Comparison of ENCODE assay signal across 28 mouse cellular contexts in the genomic region with DNA sequence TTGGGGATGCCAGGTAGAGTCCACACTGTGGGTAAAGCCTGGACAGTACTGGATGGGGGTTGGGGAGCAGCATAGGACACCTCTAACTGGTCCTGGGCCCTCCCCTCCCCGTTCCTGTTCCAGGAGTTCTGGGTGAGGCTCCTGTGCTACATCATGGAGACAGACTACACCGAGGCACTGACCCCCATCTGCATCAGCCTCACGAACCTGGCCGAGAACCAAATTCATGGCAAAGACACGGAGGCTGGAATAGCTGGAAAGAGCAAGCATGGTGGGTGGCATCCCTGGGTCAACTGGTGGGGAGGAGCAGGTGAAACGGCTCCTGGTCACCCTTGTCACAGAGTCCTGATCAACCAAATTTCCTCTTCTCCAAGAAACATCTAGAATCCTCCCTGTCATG. TPM values are rescaled to one million over a fixed set of nuclear protein-coding genes. Genes with fewer than 3 reads are reported as not detected.
DNase-seq lines count a peak whose midpoint lies in the region; ATAC-seq and TF ChIP-seq lines count a peak whose summit lies in the region.
"Had no signal": no experiment of that assay in that cellular context is flagged by ENCODE, and none has a peak within 500 bp of the region (broad histone marks: within the 10 kb centered on the region; RNA-seq: fewer than 3 reads in every experiment).

No protein-coding gene starts in this region.

- peak; percentile 12; the same call in 1 of the 2 replicates for ATAC-seq in embryonic facial prominence, embryonic 11.5 days (replicated peaks; ENCODE audit: insufficient number of reproducible peaks, low FRiP score, low TSS enrichment, low read depth)
- peak; percentile 15; the same call in 1 of the 2 replicates for ATAC-seq in hindbrain, embryonic 12.5 days (ENCODE audit: low FRiP score)
- ATAC-seq in hindbrain, embryonic 14.5 days (ENCODE audit: low FRiP score) = no peak; the same call in 1 of the 2 replicates
- no peak for ATAC-seq in lung, postnatal 0 days
- ATAC-seq in stomach, embryonic 16.5 days (ENCODE audit: insufficient read depth, low FRiP score) = peak; percentile 7; the same call in 1 of the 2 replicates
- ATAC-seq: intestine, embryonic 16.5 days had no signal

- H3K9me3 ChIP-seq in embryonic facial prominence, embryonic 11.5 days (replicated peaks; ENCODE audit: control insufficient read depth, low read length) = peaks cover 88% of the 10 kb centered on the region
- peaks cover 95% of the 10 kb centered on the region for H3K9me3 ChIP-seq in embryonic facial prominence, embryonic 10.5 days
- peaks cover 93% of the 10 kb centered on the region for H3K9me3 ChIP-seq in hindbrain, embryonic 12.5 days (replicated peaks)
- peaks cover 99% of the 10 kb centered on the region for H3K9me3 ChIP-seq in hindbrain, embryonic 14.5 days (ENCODE audit: control insufficient read depth, low read length)
- peaks cover 56% of the 10 kb centered on the region for H3K9me3 ChIP-seq in lung, postnatal 0 days (ENCODE audit: low read length)
- peaks cover 66% of the 10 kb centered on the region for H3K9me3 ChIP-seq in stomach, embryonic 16.5 days (replicated peaks; ENCODE audit: control insufficient read depth, low read length)

- H3K4me2 ChIP-seq in embryonic facial prominence, embryonic 11.5 days (ENCODE audit: low read depth, low read length) = no peak overlapping the region
- H3K4me2 ChIP-seq in hindbrain, embryonic 12.5 days (replicated peaks) = no peak overlapping the region
- no peak overlapping the region for H3K4me2 ChIP-seq in hindbrain, embryonic 14.5 days (replicated peaks)
- no peak overlapping the region for H3K4me2 ChIP-seq in lung, postnatal 0 days (replicated peaks; ENCODE audit: low read depth, low read length)
- H3K4me2 ChIP-seq in stomach, embryonic 16.5 days (ENCODE audit: low read depth, low read length) = no peak overlapping the region
- H3K4me2 ChIP-seq: embryonic facial prominence, embryonic 15.5 days; hindbrain, embryonic 15.5 days; kidney, embryonic 15.5 days; limb, embryonic 12.5 days; liver, embryonic 11.5 days; lung, embryonic 14.5 days; midbrain, embryonic 11.5 days had no signal

- no peak for DNase-seq in embryonic facial prominence, embryonic 11.5 days (ENCODE audit: low spot score)
- no peak for DNase-seq in embryonic facial prominence, embryonic 10.5 days (ENCODE audit: low spot score)
- DNase-seq in hindbrain, embryonic 14.5 days (ENCODE audit: low spot score) = no peak
- peak; percentile 27 for DNase-seq in lung, postnatal 0 days (ENCODE audit: low spot score)
- no peak for DNase-seq in lung, postnatal 25 days (ENCODE audit: low spot score)
- DNase-seq: adrenal gland, postnatal 10 days; cerebellum, adult 2 months; cerebellum, postnatal 25 days; gastrocnemius, postnatal 25 days; heart, adult 2 months; heart, postnatal 10 days; kidney, postnatal 36 days; layer of hippocampus, postnatal 36 days; lung, embryonic 14.5 days; right cerebral cortex, postnatal 14 days; thymus, adult 18-20 months; thymus, postnatal 36 days had no signal

- TF ChIP-seq CTCF in lung, postnatal 0 days (IDR thresholded peaks at IDR 0.05) = no peak

- H3K9ac ChIP-seq in embryonic facial prominence, embryonic 11.5 days (replicated peaks; ENCODE audit: low read length) = no peak overlapping the region
- H3K9ac ChIP-seq in hindbrain, embryonic 12.5 days = no peak overlapping the region
- H3K9ac ChIP-seq in hindbrain, embryonic 14.5 days = no peak overlapping the region
- H3K9ac ChIP-seq in lung, postnatal 0 days (replicated peaks; ENCODE audit: low read depth) = no peak overlapping the region
- H3K9ac ChIP-seq in stomach, embryonic 16.5 days (ENCODE audit: low read length) = no peak overlapping the region
- H3K9ac ChIP-seq: embryonic facial prominence, embryonic 15.5 days; hindbrain, embryonic 15.5 days; kidney, embryonic 15.5 days; limb, embryonic 12.5 days; lung, embryonic 14.5 days had no signal

- no peak for TF ChIP-seq EP300 in lung, postnatal 0 days (IDR thresholded peaks at IDR 0.05)

- H3K36me3 ChIP-seq in embryonic facial prominence, embryonic 11.5 days (replicated peaks; ENCODE audit: control insufficient read depth, insufficient read depth, low read depth, low read length) = no peaks in the 10 kb centered on the region
- no peaks in the 10 kb centered on the region for H3K36me3 ChIP-seq in embryonic facial prominence, embryonic 10.5 days (replicated peaks)
- H3K36me3 ChIP-seq in hindbrain, embryonic 12.5 days = no peaks in the 10 kb centered on the region
- no peaks in the 10 kb centered on the region for H3K36me3 ChIP-seq in hindbrain, embryonic 14.5 days (replicated peaks; ENCODE audit: control insufficient read depth, insufficient read depth)
- no peaks in the 10 kb centered on the region for H3K36me3 ChIP-seq in lung, postnatal 0 days (ENCODE audit: insufficient read depth, low read length)
- no peaks in the 10 kb centered on the region for H3K36me3 ChIP-seq in stomach, embryonic 16.5 days (ENCODE audit: control insufficient read depth, insufficient read depth, low read length)
- H3K36me3 ChIP-seq: embryonic facial prominence, embryonic 15.5 days; hindbrain, embryonic 15.5 days; kidney, embryonic 15.5 days; limb, embryonic 12.5 days had no signal

- no peaks in the 10 kb centered on the region for H3K4me1 ChIP-seq in embryonic facial prominence, embryonic 11.5 days (ENCODE audit: control insufficient read depth, insufficient read depth, low read length)
- H3K4me1 ChIP-seq in embryonic facial prominence, embryonic 10.5 days = no peaks in the 10 kb centered on the region
- no peaks in the 10 kb centered on the region for H3K4me1 ChIP-seq in hindbrain, embryonic 12.5 days
- no peaks in the 10 kb centered on the region for H3K4me1 ChIP-seq in hindbrain, embryonic 14.5 days (replicated peaks; ENCODE audit: control insufficient read depth, insufficient read depth, low read length)
- no peaks in the 10 kb centered on the region for H3K4me1 ChIP-seq in lung, postnatal 0 days (ENCODE audit: insufficient read depth, low read depth, low read length)
- no peaks in the 10 kb centered on the region for H3K4me1 ChIP-seq in stomach, embryonic 16.5 days (ENCODE audit: control insufficient read depth, insufficient read depth, low read length)
- H3K4me1 ChIP-seq: embryonic facial prominence, embryonic 15.5 days; hindbrain, embryonic 15.5 days; kidney, embryonic 15.5 days; limb, embryonic 12.5 days had no signal

- H3K4me3 ChIP-seq in embryonic facial prominence, embryonic 11.5 days (ENCODE audit: low read depth, low read length) = no peak overlapping the region
- no peak overlapping the region for H3K4me3 ChIP-seq in embryonic facial prominence, embryonic 10.5 days
- no peak overlapping the region for H3K4me3 ChIP-seq in hindbrain, embryonic 12.5 days
- H3K4me3 ChIP-seq in hindbrain, embryonic 14.5 days (replicated peaks; ENCODE audit: low read length) = no peak overlapping the region
- H3K4me3 ChIP-seq in lung, postnatal 0 days (ENCODE audit: low read depth, low read length) = no peak overlapping the region
- H3K4me3 ChIP-seq in stomach, embryonic 16.5 days (replicated peaks; ENCODE audit: low read length) = no peak overlapping the region
- H3K4me3 ChIP-seq: embryonic facial prominence, embryonic 15.5 days; heart, adult 2 months; hindbrain, embryonic 15.5 days; kidney, embryonic 15.5 days; limb, embryonic 12.5 days had no signal

- 79% methylated on average over 6 of the region's 6 CpGs for WGBS in embryonic facial prominence, embryonic 11.5 days
- 81% methylated on average over 6 of the region's 6 CpGs for WGBS in embryonic facial prominence, embryonic 10.5 days
- WGBS in hindbrain, embryonic 12.5 days = 80% methylated on average over 6 of the region's 6 CpGs
- 78% methylated on average over 6 of the region's 6 CpGs for WGBS in hindbrain, embryonic 14.5 days
- WGBS in lung, postnatal 0 days = 73% methylated on average over 6 of the region's 6 CpGs
- 74% methylated on average over 6 of the region's 6 CpGs for WGBS in stomach, embryonic 16.5 days

- no peaks in the 10 kb centered on the region for H3K27me3 ChIP-seq in embryonic facial prominence, embryonic 11.5 days (ENCODE audit: control insufficient read depth, insufficient read depth, low read length)
- no peaks in the 10 kb centered on the region for H3K27me3 ChIP-seq in embryonic facial prominence, embryonic 10.5 days (replicated peaks; ENCODE audit: low read depth, poor library complexity, severe bottlenecking)
- no peaks in the 10 kb centered on the region for H3K27me3 ChIP-seq in hindbrain, embryonic 12.5 days
- H3K27me3 ChIP-seq in hindbrain, embryonic 14.5 days (ENCODE audit: control insufficient read depth, insufficient read depth, low read length) = no peaks in the 10 kb centered on the region
- H3K27me3 ChIP-seq in lung, postnatal 0 days (replicated peaks; ENCODE audit: insufficient read depth, low read length) = no peaks in the 10 kb centered on the region
- no peaks in the 10 kb centered on the region for H3K27me3 ChIP-seq in stomach, embryonic 16.5 days (ENCODE audit: control insufficient read depth, insufficient read depth, low read length)
- H3K27me3 ChIP-seq: embryonic facial prominence, embryonic 15.5 days; hindbrain, embryonic 15.5 days; kidney, embryonic 15.5 days; limb, embryonic 12.5 days had no signal

- H3K27ac ChIP-seq in embryonic facial prominence, embryonic 11.5 days (replicated peaks; ENCODE audit: low read depth, low read length) = no peak overlapping the region
- no peak overlapping the region for H3K27ac ChIP-seq in embryonic facial prominence, embryonic 10.5 days (replicated peaks)
- H3K27ac ChIP-seq in hindbrain, embryonic 12.5 days = no peak overlapping the region
- H3K27ac ChIP-seq in hindbrain, embryonic 14.5 days = no peak overlapping the region
- H3K27ac ChIP-seq in lung, postnatal 0 days (ENCODE audit: low read length) = no peak overlapping the region
- no peak overlapping the region for H3K27ac ChIP-seq in stomach, embryonic 16.5 days (ENCODE audit: low read length)
- H3K27ac ChIP-seq: embryonic facial prominence, embryonic 15.5 days; heart, adult 2 months; hindbrain, embryonic 15.5 days; kidney, embryonic 15.5 days; limb, embryonic 12.5 days; macrophage had no signal

RNA-seq across cellular contexts. Expression of gene Mroh2a, which starts 12.0 kb away (rescaled TPM):
- polyA plus RNA-seq in embryonic facial prominence, embryonic 11.5 days (2014; fragmentation: Nextera tagmentation; extraction: Ambion mirVana) = 1.00 and 1.7 TPM in 2 replicates
- 1.0 and 1.1 TPM in 2 replicates for polyA plus RNA-seq in embryonic facial prominence, embryonic 10.5 days (2016; fragmentation: Nextera tagmentation; extraction: Ambion mirVana)
- polyA plus RNA-seq in hindbrain, embryonic 12.5 days (2016; fragmentation: Nextera tagmentation; extraction: Ambion mirVana) = 1.0 and 1.3 TPM in 2 replicates
- 1.1 and 2.0 TPM in 2 replicates for polyA plus RNA-seq in hindbrain, embryonic 14.5 days (2014; fragmentation: Nextera tagmentation; extraction: Ambion mirVana)
- 0.15 and 0.43 TPM in 2 replicates for polyA plus RNA-seq in lung, postnatal 0 days (2015; fragmentation: Nextera tagmentation; extraction: Ambion mirVana)
- polyA plus RNA-seq in stomach, embryonic 16.5 days (2015; fragmentation: Nextera tagmentation; extraction: Ambion mirVana) = 1.6 and 1.7 TPM in 2 replicates

RNA-seq across cellular contexts. Expression of gene Ugt1a1, which starts 27.0 kb away (rescaled TPM):
- polyA plus RNA-seq in embryonic facial prominence, embryonic 11.5 days (2014; fragmentation: Nextera tagmentation; extraction: Ambion mirVana) = not detected in 2 replicates
- polyA plus RNA-seq in embryonic facial prominence, embryonic 10.5 days (2016; fragmentation: Nextera tagmentation; extraction: Ambion mirVana) = not detected in 2 replicates
- polyA plus RNA-seq in hindbrain, embryonic 12.5 days (2016; fragmentation: Nextera tagmentation; extraction: Ambion mirVana) = not detected in 2 replicates
- polyA plus RNA-seq in hindbrain, embryonic 14.5 days (2014; fragmentation: Nextera tagmentation; extraction: Ambion mirVana) = not detected in 2 replicates
- 0.21 and 0.26 TPM in 2 replicates for polyA plus RNA-seq in lung, postnatal 0 days (2015; fragmentation: Nextera tagmentation; extraction: Ambion mirVana)
- 13.6 and 14.1 TPM in 2 replicates for polyA plus RNA-seq in stomach, embryonic 16.5 days (2015; fragmentation: Nextera tagmentation; extraction: Ambion mirVana)
- polyA plus RNA-seq: cerebellum, adult 2 months; heart, adult 2 months; hindbrain, embryonic 15.5 days; limb, embryonic 12.5 days; liver, embryonic 11.5 days; lung, embryonic 14.5 days; macrophage; midbrain, embryonic 11.5 days; neural tube, embryonic 11.5 days had no signal

RNA-seq across cellular contexts. Expression of gene Dnajb3, which starts 33.2 kb away (rescaled TPM):
- 12.0 and 16.3 TPM in 2 replicates for polyA plus RNA-seq in embryonic facial prominence, embryonic 11.5 days (2014; fragmentation: Nextera tagmentation; extraction: Ambion mirVana)
- polyA plus RNA-seq in embryonic facial prominence, embryonic 10.5 days (2016; fragmentation: Nextera tagmentation; extraction: Ambion mirVana) = 10.6 and 12.2 TPM in 2 replicates
- 14.1 and 19.0 TPM in 2 replicates for polyA plus RNA-seq in hindbrain, embryonic 12.5 days (2016; fragmentation: Nextera tagmentation; extraction: Ambion mirVana)
- 11.9 and 16.5 TPM in 2 replicates for polyA plus RNA-seq in hindbrain, embryonic 14.5 days (2014; fragmentation: Nextera tagmentation; extraction: Ambion mirVana)
- 2.7 and 3.8 TPM in 2 replicates for polyA plus RNA-seq in lung, postnatal 0 days (2015; fragmentation: Nextera tagmentation; extraction: Ambion mirVana)
- 6.6 and 7.6 TPM in 2 replicates for polyA plus RNA-seq in stomach, embryonic 16.5 days (2015; fragmentation: Nextera tagmentation; extraction: Ambion mirVana)
- polyA plus RNA-seq: macrophage had no signal

RNA-seq across cellular contexts. Expression of gene Ugt1a2, which starts 38.4 kb away (rescaled TPM):
- polyA plus RNA-seq in embryonic facial prominence, embryonic 11.5 days (2014; fragmentation: Nextera tagmentation; extraction: Ambion mirVana) = not detected in 2 replicates
- polyA plus RNA-seq in embryonic facial prominence, embryonic 10.5 days (2016; fragmentation: Nextera tagmentation; extraction: Ambion mirVana) = not detected in 2 replicates
- 0.10 and 0.12 TPM in 2 replicates for polyA plus RNA-seq in hindbrain, embryonic 12.5 days (2016; fragmentation: Nextera tagmentation; extraction: Ambion mirVana)
- not detected in 2 replicates for polyA plus RNA-seq in hindbrain, embryonic 14.5 days (2014; fragmentation: Nextera tagmentation; extraction: Ambion mirVana)
- polyA plus RNA-seq in lung, postnatal 0 days (2015; fragmentation: Nextera tagmentation; extraction: Ambion mirVana) = 0.08 and 0.11 TPM in 2 replicates
- 0.25 and 0.43 TPM in 2 replicates for polyA plus RNA-seq in stomach, embryonic 16.5 days (2015; fragmentation: Nextera tagmentation; extraction: Ambion mirVana)
- polyA plus RNA-seq: cerebellum, adult 2 months; embryonic facial prominence, embryonic 15.5 days; heart, adult 2 months; hindbrain, embryonic 15.5 days; intestine, embryonic 16.5 days; limb, embryonic 12.5 days; liver, embryonic 11.5 days; lung, embryonic 14.5 days; midbrain, embryonic 11.5 days; neural tube, embryonic 11.5 days had no signal

RNA-seq across cellular contexts. Expression of gene Hjurp, which starts 38.7 kb away (rescaled TPM):
- 139 and 152 TPM in 2 replicates for polyA plus RNA-seq in embryonic facial prominence, embryonic 11.5 days (2014; fragmentation: Nextera tagmentation; extraction: Ambion mirVana)
- 219 and 220 TPM in 2 replicates for polyA plus RNA-seq in embryonic facial prominence, embryonic 10.5 days (2016; fragmentation: Nextera tagmentation; extraction: Ambion mirVana)
- polyA plus RNA-seq in hindbrain, embryonic 12.5 days (2016; fragmentation: Nextera tagmentation; extraction: Ambion mirVana) = 167 and 169 TPM in 2 replicates
- polyA plus RNA-seq in hindbrain, embryonic 14.5 days (2014; fragmentation: Nextera tagmentation; extraction: Ambion mirVana) = 64.1 and 64.5 TPM in 2 replicates
- polyA plus RNA-seq in lung, postnatal 0 days (2015; fragmentation: Nextera tagmentation; extraction: Ambion mirVana) = 21.9 and 26.0 TPM in 2 replicates
- 169 and 173 TPM in 2 replicates for polyA plus RNA-seq in stomach, embryonic 16.5 days (2015; fragmentation: Nextera tagmentation; extraction: Ambion mirVana)

Comparison
In these comparisons a context has a peak if more than half of its experiments do, and no peak if none do; other contexts are left out.
1. ATAC-seq: peak in embryonic facial prominence, embryonic 11.5 days (single experiment), hindbrain, embryonic 12.5 days (single experiment) and stomach, embryonic 16.5 days (single experiment); none in hindbrain, embryonic 14.5 days (single experiment) and lung, postnatal 0 days (single experiment).
2. RNA of gene Ugt1a1, which starts 27.0 kb away (polyA plus RNA-seq): 13.6 to 14.1 TPM in stomach, embryonic 16.5 days; 0.21 to 0.26 TPM in lung, postnatal 0 days, not detected in embryonic facial prominence, embryonic 10.5 days, not detected in embryonic facial prominence, embryonic 11.5 days, not detected in hindbrain, embryonic 12.5 days and not detected in hindbrain, embryonic 14.5 days; every median in the first group is over 10 times any median in the second.